Mouse (Mus musculus) small intestine, adult 2 months (tissue): ENCODE data around the gene Tmc6.

Experiments
- CTCF ChIP-seq: fragments of 200-500 bp; IDR thresholded peaks from 2 replicates; pipeline ENCODE4 v1.5.1; 2012; ENCODE audit warnings: low read depth, mild to moderate bottlenecking, control low read depth, inconsistent platforms, low read length, moderate library complexity, mixed read lengths; ENCODE audit not compliant: insufficient replicate concordance, insufficient read length; ENCODE audit errors: extremely low read depth
- POLR2A ChIP-seq: fragments of 200-500 bp; IDR thresholded peaks from 2 replicates; pipeline ENCODE4 v1.6.1; 2012; ENCODE audit warnings: low read depth, mild to moderate bottlenecking, control low read depth, inconsistent platforms, low read length, moderate library complexity

DNA sequence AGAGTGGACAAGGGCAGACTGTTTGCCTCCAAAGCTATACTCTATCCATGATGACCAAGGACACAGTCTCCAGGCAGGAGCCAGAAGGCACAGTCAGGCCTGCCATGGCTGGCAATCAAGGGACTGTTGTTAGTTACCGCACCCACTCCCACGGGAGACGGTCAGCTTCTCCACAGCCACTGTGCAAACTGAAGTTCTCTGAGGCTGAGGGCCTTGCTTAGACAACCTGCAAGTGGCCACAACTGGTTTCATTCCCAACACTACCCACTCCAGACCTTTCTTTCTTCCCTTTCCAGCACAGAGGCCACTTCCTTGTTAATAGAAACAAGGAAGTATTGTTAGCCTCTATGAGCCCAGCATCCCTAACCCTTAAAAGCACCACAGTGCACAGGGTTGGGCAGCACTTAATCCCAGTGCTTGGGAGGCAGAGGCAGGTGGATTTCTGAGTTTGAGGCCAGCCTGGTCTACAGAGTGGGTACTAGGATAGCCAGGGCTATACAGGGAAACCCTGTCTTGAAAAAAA, 21.2 kb upstream of the Tmc6 start:
- no peak for TF ChIP-seq CTCF
- TF ChIP-seq POLR2A = no peak
